Mouse (Mus musculus): ENCODE measurements around the gene Ulk3. TPM values are rescaled to one million over a fixed set of nuclear protein-coding genes. Genes with fewer than 3 reads are reported as not detected.
A peak's percentile ranks its signal among the peaks of the same experiment; 100 is the strongest.

The Ulk3 gene
- total and polyA plus RNA-seq, 3 experiments, result 2.6 to 11.4 (median 10.0) TPM

DNA sequence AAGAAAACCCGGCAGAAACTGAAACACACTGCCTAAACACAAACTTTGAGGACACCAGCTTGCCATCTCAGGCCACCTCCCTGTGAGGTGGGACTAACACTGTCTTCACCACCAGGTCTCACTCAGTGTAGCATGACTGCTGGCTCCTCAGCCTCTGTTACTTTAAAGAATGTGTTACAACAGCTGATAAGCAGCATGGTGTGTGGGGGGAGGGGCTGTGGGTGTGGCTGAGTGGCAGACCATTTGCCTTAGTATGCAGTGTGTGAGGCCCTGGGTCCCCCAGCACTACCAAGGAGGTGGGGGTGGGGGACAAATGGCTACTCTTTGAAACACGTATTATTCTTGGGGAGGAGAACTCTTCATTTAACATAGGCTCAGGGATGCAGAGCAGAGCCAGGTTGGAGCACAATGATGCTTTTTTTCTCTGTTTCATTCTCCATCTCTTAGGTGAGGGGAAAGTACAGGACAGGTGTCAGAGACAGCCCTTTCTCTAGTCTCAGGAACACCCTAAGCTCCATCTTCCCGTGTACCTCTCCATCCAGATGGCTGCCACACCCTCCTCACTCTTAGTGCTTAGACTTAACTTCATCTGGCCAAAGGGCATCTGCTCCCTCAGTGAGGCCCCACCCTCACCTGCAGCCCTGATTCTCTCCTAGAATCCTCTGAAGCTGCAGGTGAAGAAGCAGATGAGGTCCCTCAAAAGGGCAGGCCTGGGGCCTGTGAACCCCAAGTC is 11.5 kb downstream of the Ulk3 start:
- TF ChIP-seq MAX (IDR thresholded peaks at IDR 0.05; ENCODE audit: low read length), result no peak
- no peak for TF ChIP-seq KAT2A (IDR thresholded peaks at IDR 0.05; ENCODE audit: insufficient replicate concordance, low read length)
- TF ChIP-seq CHD1 (IDR thresholded peaks at IDR 0.05; ENCODE audit: low read depth, low read length), result no peak
- TF ChIP-seq MYC (IDR thresholded peaks at IDR 0.05; ENCODE audit: low read depth, low read length), result no peak
- TF ChIP-seq E2F4 (IDR thresholded peaks at IDR 0.05; ENCODE audit: insufficient replicate concordance, low read depth, low read length), result no peak
- TF ChIP-seq SIN3A (IDR thresholded peaks at IDR 0.05; ENCODE audit: low read length), result no peak
- TF ChIP-seq MAFK (IDR thresholded peaks at IDR 0.05; ENCODE audit: insufficient replicate concordance, low read length), result no peak
- TF ChIP-seq RCOR1 (conservative IDR thresholded peaks at IDR 0.05; ENCODE audit: low read depth, low read length), result no peak
- TF ChIP-seq RAD21 (IDR thresholded peaks at IDR 0.05; ENCODE audit: low read depth, low read length), result no peak
- TF ChIP-seq SMC3 (IDR thresholded peaks at IDR 0.05; ENCODE audit: low read depth, low read length), result no peak
- in situ Hi-C loops (cut with MboI; ENCODE audit: low pct_ligation_motif_present, low pct_unique_long_range_greater_than_20kb, low sequenced_read_pairs), result no loop called here
- no peak for DNase-seq (ENCODE audit: extremely low read depth)

DNA sequence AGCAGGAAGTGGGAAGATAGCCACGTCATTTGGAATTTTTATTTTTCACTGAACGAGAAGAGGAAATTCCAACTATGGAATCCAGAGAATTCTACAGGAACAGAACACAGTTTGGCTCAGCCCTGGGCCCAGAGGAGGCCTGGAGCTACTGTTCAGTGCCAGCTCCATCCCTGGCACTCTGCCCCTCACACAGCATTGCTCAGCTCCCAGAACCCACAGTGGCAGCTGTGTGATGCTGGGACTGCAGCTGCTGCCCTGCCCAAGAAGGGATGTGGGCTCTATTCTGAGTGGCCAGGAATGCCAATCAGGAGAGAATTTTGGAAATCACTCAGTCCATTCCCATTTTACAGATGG is 12.1 kb downstream of the Ulk3 start:
- DNase-seq (ENCODE audit: extremely low read depth), result no peak
- no peaks in the 10 kb centered on the region for H3K27me3 ChIP-seq (replicated peaks)
- no peak overlapping the region for H3K4me3 ChIP-seq (replicated peaks in 1 of 3; ENCODE audit: low read depth in 2 of 3, low read length in 2 of 3, poor library complexity in 1 of 3)
- TF ChIP-seq MAZ (IDR thresholded peaks at IDR 0.05; ENCODE audit: low read depth, low read length) (no peak), NRF1 (IDR thresholded peaks at IDR 0.05; ENCODE audit: low read depth, low read length) (no peak), POLR2AphosphoS2 (IDR thresholded peaks at IDR 0.05; ENCODE audit: low read depth, low read length) (no peak), ETS1 (conservative IDR thresholded peaks at IDR 0.05; ENCODE audit: low read depth, low read length) (no peak), ZC3H11A (IDR thresholded peaks at IDR 0.05; ENCODE audit: low read depth, low read length) (no peak), MXI1 (IDR thresholded peaks at IDR 0.05; ENCODE audit: low read depth, low read length) (no peak), E2F4 (IDR thresholded peaks at IDR 0.05; ENCODE audit: insufficient replicate concordance, low read depth, low read length) (no peak), JUND (conservative IDR thresholded peaks at IDR 0.05; ENCODE audit: low read depth, low read length) (no peak), MAX (IDR thresholded peaks at IDR 0.05; ENCODE audit: low read length) (no peak), MYC (IDR thresholded peaks at IDR 0.05; ENCODE audit: low read depth, low read length) (no peak), EP300 (IDR thresholded peaks at IDR 0.05; ENCODE audit: low read length) (no peak), USF1 (IDR thresholded peaks at IDR 0.05; ENCODE audit: low read depth, low read length) (no peak), MAFK (IDR thresholded peaks at IDR 0.05; ENCODE audit: insufficient replicate concordance, low read length) (no peak), USF2 (conservative IDR thresholded peaks at IDR 0.05; ENCODE audit: low read depth, low read length) (no peak), ZMIZ1 (IDR thresholded peaks at IDR 0.05; ENCODE audit: low read depth, low read length) (no peak), ZNF384 (IDR thresholded peaks at IDR 0.05; ENCODE audit: low read depth, low read length) (no peak)
- no peak overlapping the region for H3K27ac ChIP-seq (ENCODE audit: insufficient read depth, low read depth)
- H3K79me2 ChIP-seq (replicated peaks; ENCODE audit: control insufficient read depth, extremely low read depth, insufficient read depth, poor library complexity, severe bottlenecking), result no peaks in the 10 kb centered on the region
- no peak overlapping the region for H3K4me2 ChIP-seq (ENCODE audit: insufficient read depth, low read depth, poor library complexity, severe bottlenecking)
- H3K9me3 ChIP-seq (replicated peaks; ENCODE audit: low read length), result no peaks in the 10 kb centered on the region
- H3K9ac ChIP-seq (ENCODE audit: insufficient read depth, low read depth), result no peak overlapping the region
- H3K4me1 ChIP-seq (ENCODE audit: control insufficient read depth in 1 of 2, insufficient read depth in 2 of 2), result peaks cover 9 to 12% of the 10 kb centered on the region in 2 experiments
- dilution Hi-C loops (cut with MboI; ENCODE audit: extremely low pct_ligation_motif_present, extremely low pct_unique_long_range_greater_than_20kb, low sequenced_read_pairs) (no loop called here), in situ Hi-C loops (cut with MboI; ENCODE audit: low pct_ligation_motif_present, low pct_unique_long_range_greater_than_20kb, low sequenced_read_pairs) (no loop called here)
- H3K36me3 ChIP-seq (replicated peaks in 1 of 2; ENCODE audit: control insufficient read depth in 1 of 2, insufficient read depth in 1 of 2, low read length in 1 of 2), result peaks cover 0 to 14% of the 10 kb centered on the region in 2 experiments

More for the DNA sequence above, 11.5 kb downstream of the Ulk3 start:
- Histone ChIP-seq H3K36me3 (replicated peaks in 1 of 2; ENCODE audit: control insufficient read depth in 1 of 2, insufficient read depth in 1 of 2, low read length in 1 of 2) (peaks cover 0 to 17% of the 10 kb centered on the region in 2 experiments), H3K27ac (ENCODE audit: insufficient read depth, low read depth) (no peak overlapping the region), H3K27me3 (replicated peaks) (no peaks in the 10 kb centered on the region), H3K4me1 (ENCODE audit: control insufficient read depth in 1 of 2, insufficient read depth in 2 of 2) (peaks cover 6 to 10% of the 10 kb centered on the region in 2 experiments), H3K9me3 (replicated peaks; ENCODE audit: low read length) (no peaks in the 10 kb centered on the region), H3K4me3 (replicated peaks in 1 of 3; ENCODE audit: low read depth in 2 of 3, low read length in 2 of 3, poor library complexity in 1 of 3) (peak overlapping the region in 1 of 3 experiments; percentile 10), H3K4me2 (ENCODE audit: insufficient read depth, low read depth, poor library complexity, severe bottlenecking) (peak overlapping the region; percentile 33; the same call in 1 of the 2 replicates), H3K79me2 (replicated peaks; ENCODE audit: control insufficient read depth, extremely low read depth, insufficient read depth, poor library complexity, severe bottlenecking) (no peaks in the 10 kb centered on the region), H3K9ac (ENCODE audit: insufficient read depth, low read depth) (no peak overlapping the region)
- dilution Hi-C loops (cut with MboI; ENCODE audit: extremely low pct_ligation_motif_present, extremely low pct_unique_long_range_greater_than_20kb, low sequenced_read_pairs), result no loop called here

Data from CH12.LX (cell line).